Mouse (Mus musculus) right cerebral cortex, adult 2 months (tissue): ENCODE results near the gene Olfr1362.

Source experiments
- DNase-seq, 2 experiments: peaks; one replicate each; pipeline ENCODE4 v3.0.0; 2021 to 2022; ENCODE audit warnings: low spot score in 2 of 2

Olfr1362 gene

DNA sequence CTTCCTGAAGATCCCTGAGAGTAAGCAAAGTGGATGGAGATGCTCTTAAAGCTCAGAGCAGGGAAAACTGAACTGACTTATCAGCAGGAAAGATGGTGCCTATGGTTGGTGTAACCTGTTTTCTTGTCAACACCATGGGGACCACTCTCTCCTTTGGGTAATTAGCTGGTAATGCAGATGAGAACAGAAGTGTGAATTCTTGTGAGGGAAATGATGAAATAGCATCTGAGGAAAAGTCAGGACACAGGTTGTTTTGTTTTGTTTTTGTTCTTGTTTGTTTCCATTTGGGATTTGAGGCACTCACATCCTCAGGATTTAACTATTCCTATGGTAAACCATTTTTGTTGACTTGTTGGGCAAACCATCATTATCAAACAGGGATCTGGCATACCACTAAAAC is at the start of gene Olfr1362:
TSS of gene Olfr1362 (minus strand) at position 101 of the 400 bp plus-strand sequence.
- no peak for DNase-seq

- no peak for DNase-seq
Measured at GRCm38 (mm10) chr13:21663286-21663685, 49.5 kb upstream of the Olfr1362 start, which contains the start of gene Olfr1361. Gene Olfr1361, minus strand, starts transcription at chr13:21663386.

GRCm38 (mm10) chr13:21642418-21642817 is 28.6 kb upstream of the Olfr1362 start, which contains the start of gene Olfr11:
Gene Olfr11, minus strand, starts transcription at chr13:21642518.
- no peak for DNase-seq

DNA sequence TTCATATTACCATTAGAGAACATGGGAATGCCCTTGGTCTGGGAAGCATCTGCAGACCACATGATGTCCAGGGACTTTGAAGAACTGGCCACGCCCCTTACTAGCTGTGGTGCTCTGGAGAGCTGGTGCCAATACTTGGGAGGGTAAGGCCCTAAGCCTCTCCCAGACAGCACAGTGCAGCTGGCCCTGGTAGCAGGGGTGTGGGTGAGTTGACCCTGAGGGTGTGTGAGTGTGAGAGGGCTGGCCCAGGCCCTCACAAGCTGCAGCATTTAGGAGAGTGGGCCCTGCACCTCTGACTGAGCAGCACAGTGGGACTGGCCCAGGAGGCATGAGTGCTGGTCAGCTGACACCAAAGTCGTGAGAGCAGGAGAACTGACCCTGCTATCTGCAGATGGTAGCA is 22.2 kb downstream of the Olfr1362 start:
- no peak for DNase-seq

GRCm38 (mm10) chr13:21581659-21582058 is 32.2 kb downstream of the Olfr1362 start, which contains the start of gene Olfr1364:
Gene Olfr1364, minus strand, starts transcription at chr13:21581759.
- no peak for DNase-seq
